Mouse (Mus musculus) liver, embryonic 11.5 days (tissue): ENCODE data around the gene Tbc1d8. TPM values are rescaled to one million over a fixed set of nuclear protein-coding genes. Genes with fewer than 3 reads are reported as not detected.

ENCODE experiments used
- ATAC-seq: fragments of 200-750 bp; cut with Nextera tagmentation; replicated peaks from 2 replicates; pipeline ENCODE4 v1.8.0; 2017; ENCODE audit warnings: moderate number of reproducible peaks, mild to moderate bottlenecking, moderate TSS enrichment, moderate library complexity; ENCODE audit not compliant: low FRiP score
- DNase-seq: peaks from one replicate; pipeline ENCODE4 v3.0.0-alpha.2; 2017; ENCODE audit warnings: low spot score
- H3K27ac ChIP-seq: fragments of 300-500 bp; sonication (generic); 2 replicates; pipeline ENCODE4 v1.5.1; 2014; ENCODE audit warnings: mild to moderate bottlenecking, low read depth, low read length, control low read depth
- H3K27me3 ChIP-seq: fragments of 300-500 bp; sonication (generic); replicated peaks from 2 replicates; pipeline ENCODE4 v1.6.1; 2014; ENCODE audit warnings: low read length, mixed read lengths; ENCODE audit not compliant: control insufficient read depth, insufficient read depth
- H3K36me3 ChIP-seq: fragments of 300-500 bp; sonication (generic); 2 replicates; pipeline ENCODE4 v1.6.1; 2014; ENCODE audit warnings: mild to moderate bottlenecking, low read length, moderate library complexity, mixed read lengths; ENCODE audit not compliant: control insufficient read depth, insufficient read depth
- H3K4me1 ChIP-seq: fragments of 300-500 bp; sonication (generic); replicated peaks from 2 replicates; pipeline ENCODE4 v1.6.1; 2014; ENCODE audit warnings: low read length, mixed read lengths; ENCODE audit not compliant: control insufficient read depth, insufficient read depth
- H3K4me2 ChIP-seq: fragments of 300-500 bp; sonication (generic); 2 replicates; pipeline ENCODE4 v1.6.1; 2014; ENCODE audit warnings: mild to moderate bottlenecking, control low read depth, moderate library complexity
- H3K4me3 ChIP-seq: fragments of 300-500 bp; sonication (generic); 2 replicates; pipeline ENCODE4 v1.5.1; 2014; ENCODE audit warnings: low read depth, low read length, control low read depth
- H3K9ac ChIP-seq: fragments of 300-500 bp; sonication (generic); 2 replicates; pipeline ENCODE4 v1.6.1; 2014; ENCODE audit warnings: low read depth, low read length, control low read depth
- H3K9me3 ChIP-seq: fragments of 300-500 bp; sonication (generic); 2 replicates; pipeline ENCODE4 v1.6.1; 2016; ENCODE audit warnings: low read length, inconsistent platforms, mixed read lengths; ENCODE audit not compliant: control insufficient read depth
- WGBS: fragments of 180-500 bp; shearing (Covaris S2); extraction: QIAGEN DNeasy Blood & Tissue Kit; methylation state at CpG from one replicate; pipeline ENCODE4 v1.1.7; 2014; 5-methylcytosine and 5-hydroxymethylcytosine counted together
- polyA plus RNA-seq: library from polyadenylated mRNA; unstranded; fragments of >200 nt; fragmentation: Nextera tagmentation; extraction: Ambion mirVana; gene quantifications from 2 replicates; pipeline ENCODE4 v1.2.1, GENCODE M21; 2014

Gene Tbc1d8
- polyA plus RNA-seq, 1 experiment from 2014 or later, result 9.3 TPM

DNA sequence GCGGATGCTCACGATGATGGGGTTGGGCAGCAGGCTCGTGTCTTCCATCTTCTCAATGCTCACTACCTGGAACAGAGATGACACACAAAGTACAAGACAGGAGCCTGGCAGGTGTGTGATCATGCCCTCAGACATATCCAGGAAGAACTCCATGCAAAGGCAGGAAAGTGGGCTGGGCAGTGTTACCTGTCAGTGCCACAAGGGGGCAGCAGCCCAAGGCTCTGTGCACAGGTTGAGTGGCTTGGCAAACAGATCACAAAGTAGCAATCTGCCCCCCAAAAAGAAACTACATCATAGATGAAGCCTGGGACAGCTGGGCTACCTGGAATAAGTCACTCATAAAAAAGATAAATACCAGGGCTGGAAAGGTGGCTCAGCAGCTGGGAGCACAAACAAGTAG, 86.4 kb downstream of the Tbc1d8 start:
- no peaks in the 10 kb centered on the region for H3K27me3 ChIP-seq
- no peak overlapping the region for H3K4me3 ChIP-seq
- 62% methylated on average over 3 of the region's 3 CpGs for WGBS
- H3K9ac ChIP-seq, result no peak overlapping the region
- H3K4me2 ChIP-seq, result no peak overlapping the region
- ATAC-seq (no peak), DNase-seq (peak; percentile 79)
- H3K4me1 ChIP-seq, result peaks cover 62% of the 10 kb centered on the region
- H3K9me3 ChIP-seq, result peaks cover under 1% of the 10 kb centered on the region; the same call in 1 of the 2 replicates
- H3K36me3 ChIP-seq, result no peaks in the 10 kb centered on the region
- H3K27ac ChIP-seq, result no peak overlapping the region

DNA sequence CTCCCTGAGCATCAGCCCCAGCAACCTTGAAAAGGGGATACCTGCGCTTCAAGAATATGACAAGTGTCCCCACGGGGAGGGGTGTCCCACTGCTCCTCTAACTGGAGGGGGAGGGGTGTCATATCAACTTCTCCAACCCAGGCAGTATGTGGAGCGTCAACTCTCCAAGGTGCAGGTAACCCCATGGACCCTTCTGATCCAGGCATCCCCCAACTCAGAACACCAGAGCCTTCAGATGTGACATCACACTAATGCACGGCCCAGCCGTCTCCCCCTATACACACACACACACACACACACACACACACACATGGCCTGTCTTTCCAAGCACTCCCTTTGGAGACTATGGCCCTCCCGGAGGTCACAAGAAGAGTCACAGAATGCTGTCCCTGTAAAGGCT, 86.9 kb downstream of the Tbc1d8 start:
- DNase-seq (no peak), ATAC-seq (no peak)
- Histone ChIP-seq H3K4me1 (peaks cover 62% of the 10 kb centered on the region), H3K36me3 (no peaks in the 10 kb centered on the region), H3K27me3 (no peaks in the 10 kb centered on the region), H3K9me3 (no peaks in the 10 kb centered on the region), H3K4me2 (no peak overlapping the region), H3K27ac (no peak overlapping the region), H3K4me3 (no peak overlapping the region), H3K9ac (no peak overlapping the region)
- 89% methylated on average over 6 of the region's 6 CpGs for WGBS

- WGBS, result 60% methylated on average over 11 of the region's 11 CpGs
- H3K36me3 ChIP-seq, result no peaks in the 10 kb centered on the region
- no peaks in the 10 kb centered on the region for H3K9me3 ChIP-seq
- H3K4me1 ChIP-seq, result peaks cover 41% of the 10 kb centered on the region
- ATAC-seq, result no peak
- no peak overlapping the region for H3K4me2 ChIP-seq
- H3K27ac ChIP-seq, result no peak overlapping the region
- H3K4me3 ChIP-seq, result no peak overlapping the region
- H3K9ac ChIP-seq, result no peak overlapping the region
- DNase-seq, result no peak
- H3K27me3 ChIP-seq, result no peaks in the 10 kb centered on the region
Measured at GRCm38 (mm10) chr1:39389338-39389737, 89.2 kb downstream of the Tbc1d8 start.

DNA sequence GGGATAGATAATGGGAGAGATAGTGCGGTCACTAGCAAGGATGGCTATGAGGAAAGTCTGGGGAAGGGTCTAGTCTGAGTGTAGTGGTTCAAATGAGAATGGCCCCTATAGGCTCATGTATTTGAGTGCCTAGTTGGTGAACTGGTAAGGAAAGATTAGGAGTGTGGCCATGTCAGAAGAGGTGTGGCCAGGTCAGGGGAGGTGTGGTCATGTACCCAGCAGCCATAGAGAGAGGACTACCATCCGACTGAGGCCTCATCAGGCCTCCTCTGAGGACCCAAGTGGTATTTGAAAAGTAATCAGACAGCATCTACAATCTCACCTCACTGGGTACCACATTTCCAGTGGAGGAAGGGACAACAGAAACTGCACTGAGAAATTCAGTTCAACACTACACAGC, 90.4 kb downstream of the Tbc1d8 start:
- Histone ChIP-seq H3K4me2 (no peak overlapping the region), H3K36me3 (no peaks in the 10 kb centered on the region), H3K4me3 (no peak overlapping the region), H3K4me1 (peaks cover 29% of the 10 kb centered on the region), H3K9ac (no peak overlapping the region), H3K27ac (no peak overlapping the region), H3K27me3 (no peaks in the 10 kb centered on the region), H3K9me3 (no peaks in the 10 kb centered on the region)
- DNase-seq (no peak), ATAC-seq (peak; percentile 80)
- WGBS, result 75% methylated on average over 2 of the region's 2 CpGs

DNA sequence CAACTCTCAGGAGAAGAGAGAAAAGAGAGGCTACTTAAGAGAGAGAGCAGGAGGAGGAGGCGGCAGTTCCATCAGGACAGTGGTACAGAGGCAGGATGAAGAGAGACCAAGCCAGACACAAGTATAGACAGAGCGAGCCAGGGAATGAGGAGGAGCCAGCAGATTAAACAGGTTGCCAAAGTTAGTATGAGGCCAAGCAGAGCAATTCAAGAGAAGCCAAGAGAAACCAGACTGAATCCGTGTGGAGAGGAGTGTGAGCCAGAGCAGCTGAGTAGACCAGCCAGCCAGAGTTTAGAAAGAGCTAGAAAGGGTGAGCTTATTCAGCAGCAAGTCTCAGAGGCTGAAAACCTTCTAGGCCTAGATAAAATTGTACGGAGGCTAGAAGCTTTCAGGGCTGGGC, 91.1 kb downstream of the Tbc1d8 start:
- Histone ChIP-seq H3K4me2 (no peak overlapping the region), H3K4me3 (no peak overlapping the region), H3K9me3 (no peaks in the 10 kb centered on the region), H3K4me1 (peaks cover 23% of the 10 kb centered on the region), H3K9ac (no peak overlapping the region), H3K27ac (peak overlapping the region; percentile 38; the same call in 1 of the 2 replicates), H3K36me3 (no peaks in the 10 kb centered on the region), H3K27me3 (no peaks in the 10 kb centered on the region)
- 86% methylated on average over 4 of the region's 4 CpGs for WGBS
- DNase-seq, result no peak
- no peak for ATAC-seq

DNA sequence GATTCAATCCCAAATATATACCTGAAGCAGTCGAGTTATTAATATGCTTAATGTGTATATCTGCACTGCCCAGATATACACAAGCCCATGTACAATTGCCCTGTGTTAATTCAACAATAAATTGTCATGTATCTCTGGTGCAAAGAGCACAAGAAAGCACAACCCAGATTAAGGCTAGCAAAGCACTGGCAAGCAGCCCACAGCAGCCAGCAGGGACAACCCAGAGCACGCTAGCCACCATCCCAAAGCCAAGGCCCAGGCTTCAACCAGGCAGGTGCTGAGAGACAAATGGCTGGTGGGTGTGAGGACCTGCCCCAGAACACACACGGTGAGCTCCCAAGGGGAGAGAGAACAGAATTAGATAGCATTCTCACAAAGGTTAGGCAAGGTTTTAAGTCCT, 92.1 kb downstream of the Tbc1d8 start:
- WGBS, result 79% methylated on average over 3 of the region's 3 CpGs
- H3K4me2 ChIP-seq, result no peak overlapping the region
- no peak overlapping the region for H3K4me3 ChIP-seq
- no peaks in the 10 kb centered on the region for H3K9me3 ChIP-seq
- no peak for ATAC-seq
- peaks cover 20% of the 10 kb centered on the region for H3K4me1 ChIP-seq
- no peak for DNase-seq
- H3K27ac ChIP-seq, result no peak overlapping the region
- H3K9ac ChIP-seq, result no peak overlapping the region
- no peaks in the 10 kb centered on the region for H3K36me3 ChIP-seq
- H3K27me3 ChIP-seq, result no peaks in the 10 kb centered on the region

GRCm38 (mm10) chr1:39384914-39385313, 93.6 kb downstream of the Tbc1d8 start:
- DNase-seq (no peak), ATAC-seq (no peak)
- Histone ChIP-seq H3K4me1 (peaks cover 20% of the 10 kb centered on the region), H3K36me3 (no peaks in the 10 kb centered on the region), H3K9me3 (no peaks in the 10 kb centered on the region), H3K9ac (no peak overlapping the region), H3K4me3 (no peak overlapping the region), H3K4me2 (no peak overlapping the region), H3K27ac (no peak overlapping the region), H3K27me3 (no peaks in the 10 kb centered on the region)
- 63% methylated on average over 9 of the region's 9 CpGs for whole genome bisulfite sequencing

- Histone ChIP-seq H3K4me1 (peaks cover 7% of the 10 kb centered on the region), H3K9me3 (no peaks in the 10 kb centered on the region), H3K27ac (no peak overlapping the region), H3K36me3 (no peaks in the 10 kb centered on the region), H3K4me3 (no peak overlapping the region), H3K4me2 (no peak overlapping the region), H3K9ac (no peak overlapping the region), H3K27me3 (no peaks in the 10 kb centered on the region)
- no peak for DNase-seq
- no peak for ATAC-seq
- 77% methylated on average over 9 of the region's 9 CpGs for WGBS
Measured at GRCm38 (mm10) chr1:39381017-39381416, 97.5 kb downstream of the Tbc1d8 start.

DNA sequence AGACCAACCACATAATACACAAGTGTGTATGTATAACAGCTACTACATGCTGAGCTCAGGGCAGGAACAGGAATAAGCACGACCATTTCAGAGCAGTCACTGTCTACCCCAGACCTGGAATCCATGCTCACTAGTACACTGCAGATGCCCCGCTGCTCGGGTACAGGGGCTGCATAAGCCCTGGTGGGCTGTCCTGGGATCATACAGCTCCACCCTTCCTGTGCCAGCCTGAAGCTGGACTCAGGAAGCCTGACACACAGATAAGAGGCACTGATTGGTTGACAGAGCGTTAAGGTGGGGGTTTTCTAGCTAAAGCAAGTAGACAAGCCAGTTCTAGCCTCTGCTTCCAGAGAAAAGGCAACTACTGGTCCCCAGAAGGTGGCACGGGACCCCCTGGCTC, 99.5 kb downstream of the Tbc1d8 start:
- DNase-seq, result no peak
- ATAC-seq, result no peak
- Histone ChIP-seq H3K36me3 (no peaks in the 10 kb centered on the region), H3K4me2 (no peak overlapping the region), H3K9ac (no peak overlapping the region; the same call in 1 of the 2 replicates), H3K4me3 (no peak overlapping the region), H3K9me3 (no peaks in the 10 kb centered on the region), H3K4me1 (peaks cover 7% of the 10 kb centered on the region), H3K27ac (no peak overlapping the region), H3K27me3 (no peaks in the 10 kb centered on the region)
- WGBS, result 38% methylated on average over 5 of the region's 5 CpGs
